Mouse (Mus musculus): Measurements from ENCODE around the gene Ikzf1.

Gene Ikzf1

GRCm38 (mm10) chr11:11690059-11690844, 5.4 kb downstream of the Ikzf1 start:
- no peak for DNase-seq (ENCODE audit: low spot score in 2 of 2)

GRCm38 (mm10) chr11:11690845-11691196, 6.0 kb downstream of the Ikzf1 start:
- DNase-seq (ENCODE audit: low spot score in 2 of 2), result no peak

GRCm38 (mm10) chr11:11691324-11692058, 6.7 kb downstream of the Ikzf1 start:
- no peak for DNase-seq (ENCODE audit: low spot score in 2 of 2)

GRCm38 (mm10) chr11:11692558-11693166, 7.9 kb downstream of the Ikzf1 start:
- DNase-seq (ENCODE audit: low spot score in 2 of 2), result no peak

GRCm38 (mm10) chr11:11693446-11693845, 8.6 kb downstream of the Ikzf1 start:
- DNase-seq (ENCODE audit: low spot score in 2 of 2), result no peak

- no peak for DNase-seq (ENCODE audit: low spot score in 2 of 2)
These were observed 9.3 kb downstream of the Ikzf1 start for GRCm38 (mm10) chr11:11694072-11694471.

- DNase-seq (ENCODE audit: low spot score in 2 of 2), result no peak
These were observed 9.8 kb downstream of the Ikzf1 start for GRCm38 (mm10) chr11:11694472-11695177.

- no peak for DNase-seq (ENCODE audit: low spot score in 2 of 2)
These were observed 10.5 kb downstream of the Ikzf1 start for GRCm38 (mm10) chr11:11695211-11695887.

GRCm38 (mm10) chr11:11695907-11696306, 11.1 kb downstream of the Ikzf1 start:
- no peak for DNase-seq (ENCODE audit: low spot score in 2 of 2)

GRCm38 (mm10) chr11:11696814-11697213, 12.0 kb downstream of the Ikzf1 start:
- DNase-seq (ENCODE audit: low spot score in 2 of 2), result no peak

GRCm38 (mm10) chr11:11701378-11701777, 16.6 kb downstream of the Ikzf1 start:
- no peak for DNase-seq (ENCODE audit: low spot score in 2 of 2)

GRCm38 (mm10) chr11:11703776-11704175, 19.0 kb downstream of the Ikzf1 start:
- DNase-seq (ENCODE audit: low spot score in 2 of 2), result no peak

GRCm38 (mm10) chr11:11708154-11708719, 23.4 kb downstream of the Ikzf1 start:
- no peak for DNase-seq (ENCODE audit: low spot score in 2 of 2)

- DNase-seq (ENCODE audit: low spot score in 2 of 2), result no peak
These were observed 24.5 kb downstream of the Ikzf1 start for GRCm38 (mm10) chr11:11709311-11709710.

GRCm38 (mm10) chr11:11710718-11711117, 25.9 kb downstream of the Ikzf1 start:
- DNase-seq (ENCODE audit: low spot score in 2 of 2), result no peak

- no peak for DNase-seq (ENCODE audit: low spot score in 2 of 2)
These were observed 26.9 kb downstream of the Ikzf1 start for GRCm38 (mm10) chr11:11711748-11712147.

GRCm38 (mm10) chr11:11714676-11715075, 29.9 kb downstream of the Ikzf1 start:
- no peak for DNase-seq (ENCODE audit: low spot score in 2 of 2)

- no peak for DNase-seq (ENCODE audit: low spot score in 2 of 2)
These were observed 31.3 kb downstream of the Ikzf1 start for GRCm38 (mm10) chr11:11715963-11716691.

- DNase-seq (ENCODE audit: low spot score in 2 of 2), result no peak
These were observed 31.9 kb downstream of the Ikzf1 start for GRCm38 (mm10) chr11:11716692-11717037.

- DNase-seq (ENCODE audit: low spot score in 2 of 2), result no peak
These were observed 32.9 kb downstream of the Ikzf1 start for GRCm38 (mm10) chr11:11717606-11718167.

Data from urinary bladder, adult 18-20 months (tissue).